Mouse (Mus musculus) right cerebral cortex, postnatal 14 days (tissue): ENCODE results near the gene Pla2g10.
"Not testable (repeated sequence)": the region's sequence is repeated elsewhere in the genome, so short reads cannot be mapped to it uniquely, and the experiment has no call there.

Source experiments
- DNase-seq: peaks from one replicate; pipeline ENCODE4 v3.0.0; 2022

Gene Pla2g10

GRCm38 (mm10) chr16:13730285-13731255 is at the start of gene Pla2g10:
TSS of gene Pla2g10 (minus strand) at chr16:13730983.
- no peak for DNase-seq

- not testable (repeated sequence) for DNase-seq
Measured at GRCm38 (mm10) chr16:13774651-13775050, 43.9 kb upstream of the Pla2g10 start.

DNA sequence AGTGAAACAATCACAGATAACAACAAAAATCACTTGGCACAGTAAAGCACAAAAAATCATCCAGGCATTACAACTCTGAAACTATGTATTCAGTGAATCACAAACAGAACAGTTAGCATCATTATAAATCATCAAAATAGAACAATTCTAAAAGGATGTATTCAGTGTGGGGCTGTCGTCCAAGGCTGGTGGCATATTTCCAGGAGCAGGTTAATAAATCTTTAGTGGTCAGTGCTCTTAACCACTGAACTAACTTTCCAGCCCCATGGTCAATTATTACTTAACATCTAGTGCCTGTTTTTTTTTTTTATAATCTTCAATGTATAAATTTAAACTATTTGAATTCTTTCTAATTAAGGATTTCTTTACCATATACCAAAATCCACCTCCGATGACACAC is 43.2 kb upstream of the Pla2g10 start:
- not testable (repeated sequence) for DNase-seq

- DNase-seq: not testable (repeated sequence)
Measured at GRCm38 (mm10) chr16:13772051-13772450, 41.3 kb upstream of the Pla2g10 start.

GRCm38 (mm10) chr16:13771603-13772002 is 40.8 kb upstream of the Pla2g10 start:
- DNase-seq: not testable (repeated sequence)

GRCm38 (mm10) chr16:13766367-13766766 is 35.6 kb upstream of the Pla2g10 start:
- no peak for DNase-seq

DNA sequence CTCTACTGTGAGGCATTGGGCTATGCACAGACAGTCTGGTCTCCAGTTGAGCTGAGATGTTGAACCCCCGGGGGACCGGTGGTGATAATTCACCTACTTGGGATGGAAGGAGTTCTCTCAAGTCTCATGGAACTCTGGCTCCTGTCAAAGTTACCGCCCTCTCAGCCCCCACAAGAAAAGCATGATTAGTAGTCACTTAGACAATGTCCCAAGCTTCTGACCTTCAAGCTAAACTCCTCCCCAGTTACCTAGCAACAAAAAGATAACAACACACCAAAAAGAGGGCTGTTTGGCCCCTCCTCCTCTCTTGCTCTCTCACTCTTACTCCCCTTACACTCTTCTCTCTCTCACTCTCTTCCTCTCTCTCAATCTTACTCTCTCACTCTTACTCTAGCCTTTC is 33.7 kb upstream of the Pla2g10 start:
- no peak for DNase-seq

DNA sequence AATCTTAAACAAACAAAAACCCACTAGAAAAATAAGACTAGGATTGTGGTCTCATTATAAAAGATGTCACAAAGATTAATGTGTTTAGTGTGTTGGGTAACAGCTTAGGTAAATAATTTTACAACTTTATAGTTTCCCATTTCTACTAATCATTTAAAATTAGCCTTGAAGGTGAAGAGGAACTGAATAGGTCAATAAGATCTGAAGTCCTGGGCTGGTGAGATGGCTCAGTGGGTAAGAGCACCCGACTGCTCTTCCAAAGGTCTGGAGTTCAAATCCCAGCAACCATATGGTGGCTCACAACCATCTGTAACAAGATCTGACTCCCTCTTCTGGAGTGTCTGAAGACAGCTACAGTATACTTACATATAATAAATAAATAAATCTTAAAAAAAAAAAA is 32.0 kb upstream of the Pla2g10 start:
- DNase-seq: not testable (repeated sequence)

- DNase-seq: no peak
Measured at GRCm38 (mm10) chr16:13757823-13758222, 27.0 kb upstream of the Pla2g10 start.

- DNase-seq: peak; percentile 95
Measured at GRCm38 (mm10) chr16:13754400-13755190, 23.8 kb upstream of the Pla2g10 start.

- no peak for DNase-seq
Measured at GRCm38 (mm10) chr16:13753986-13754385, 23.2 kb upstream of the Pla2g10 start.

- no peak for DNase-seq
Measured at GRCm38 (mm10) chr16:13750626-13751025, 19.8 kb upstream of the Pla2g10 start.

DNA sequence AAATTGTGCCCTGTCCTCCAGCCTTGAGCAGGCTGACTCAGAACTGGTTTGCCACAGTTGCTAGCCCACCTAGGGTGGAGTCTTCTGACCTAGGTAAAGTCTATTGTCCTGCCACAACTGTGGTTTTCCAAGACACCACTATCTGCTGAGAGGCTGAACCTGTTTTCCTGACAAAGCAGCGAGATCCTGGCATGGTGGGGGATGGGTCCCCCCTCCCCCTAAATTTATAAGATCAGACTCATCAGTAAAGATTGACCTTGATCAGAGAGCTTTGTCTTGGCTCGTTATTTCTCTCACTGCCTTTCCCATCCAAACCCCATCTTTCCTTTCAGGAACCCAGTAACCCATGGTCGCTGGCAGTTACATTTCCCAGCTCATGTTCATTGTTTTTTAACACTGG is 19.2 kb upstream of the Pla2g10 start:
- no peak for DNase-seq

DNA sequence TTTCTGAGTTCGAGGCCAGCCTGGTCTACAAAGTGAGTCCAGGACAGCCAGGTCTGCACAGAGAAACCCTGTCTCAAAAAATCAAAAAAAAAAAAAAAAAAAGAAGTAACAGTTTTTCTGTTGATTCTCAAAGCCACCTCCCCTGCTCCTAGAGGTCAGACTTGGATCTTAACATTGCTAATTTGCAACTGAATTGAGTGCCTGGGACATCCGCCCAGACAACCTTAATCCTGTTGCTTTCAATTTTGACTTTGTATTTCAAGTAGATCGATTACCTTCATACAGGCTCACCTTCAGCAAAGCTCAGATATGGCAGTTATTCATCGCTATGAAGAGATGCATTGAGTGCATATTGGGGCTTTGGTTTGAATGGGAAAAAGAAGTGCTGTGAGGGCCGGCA is 18.5 kb upstream of the Pla2g10 start:
- no peak for DNase-seq

DNA sequence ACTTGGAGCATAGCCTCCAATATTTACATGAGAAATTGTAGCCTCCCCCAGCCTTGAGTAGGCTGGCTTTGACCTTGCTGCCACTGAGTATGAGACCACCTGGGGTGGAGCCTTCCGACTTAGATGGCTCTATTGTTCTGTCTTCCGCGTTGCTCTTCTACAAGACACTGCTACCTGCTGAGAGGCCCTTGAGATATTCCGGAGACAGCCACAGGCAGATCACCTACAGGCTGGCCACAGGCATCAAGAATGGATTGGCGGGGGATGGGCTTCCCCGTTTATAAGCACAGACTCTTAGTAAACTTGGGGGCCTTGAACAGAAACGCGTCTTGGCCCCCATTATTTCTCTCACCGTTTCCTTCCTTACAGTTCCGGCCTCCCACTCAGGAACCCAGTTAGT is 18.0 kb upstream of the Pla2g10 start:
- not testable (repeated sequence) for DNase-seq

DNA sequence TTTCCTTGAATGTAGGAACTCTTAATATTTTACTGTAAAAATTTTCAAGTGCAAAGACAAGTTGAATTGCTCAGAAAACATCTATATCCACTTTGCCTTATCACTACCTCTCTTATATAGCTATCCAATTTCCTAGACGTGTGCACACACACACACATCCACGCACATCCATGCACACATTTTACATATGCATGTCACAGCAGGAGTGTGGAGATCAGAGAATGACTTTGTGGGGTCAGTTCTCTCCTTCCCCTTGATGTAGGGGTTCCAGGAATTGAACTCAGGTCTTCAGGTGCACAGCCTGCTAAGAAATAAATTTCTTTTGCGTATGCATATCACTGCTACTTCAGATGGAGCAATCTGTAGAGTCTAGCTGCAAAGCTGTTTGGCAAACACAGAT is 17.3 kb upstream of the Pla2g10 start:
- no peak for DNase-seq

- no peak for DNase-seq
Measured at GRCm38 (mm10) chr16:13747708-13748107, 16.9 kb upstream of the Pla2g10 start.

GRCm38 (mm10) chr16:13740844-13741243 is 10.1 kb upstream of the Pla2g10 start:
- DNase-seq: no peak

GRCm38 (mm10) chr16:13739044-13739443 is 8.3 kb upstream of the Pla2g10 start:
- not testable (repeated sequence) for DNase-seq

GRCm38 (mm10) chr16:13735977-13736376 is 5.2 kb upstream of the Pla2g10 start:
- DNase-seq: no peak

- peak; percentile 82 for DNase-seq
Measured at GRCm38 (mm10) chr16:13733518-13734137, 2.8 kb upstream of the Pla2g10 start.

GRCm38 (mm10) chr16:13732786-13733185 is 2.0 kb upstream of the Pla2g10 start:
- no peak for DNase-seq

DNA sequence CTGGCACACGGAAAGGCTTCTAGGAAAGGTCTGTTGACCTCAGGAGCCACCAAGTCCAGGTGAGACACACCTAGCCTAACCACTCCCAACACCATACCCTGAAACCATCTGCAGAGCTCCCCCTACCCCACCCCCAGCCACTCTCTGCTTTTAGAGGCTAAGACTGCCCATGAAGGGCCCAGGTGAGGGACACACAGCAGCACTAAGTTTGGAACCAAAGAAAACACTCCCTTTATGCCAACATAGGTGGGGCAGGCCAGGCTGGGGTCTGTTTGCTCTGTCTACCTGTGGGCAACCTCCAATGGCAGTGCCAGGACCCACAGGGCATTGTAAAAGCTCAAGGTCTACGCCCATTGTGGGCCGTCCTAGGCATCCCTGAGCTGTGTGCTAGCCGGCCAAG is 1.4 kb downstream of the Pla2g10 start:
- DNase-seq: no peak
